Mouse (Mus musculus) heart, embryonic 15.5 days (tissue): ENCODE data around the gene Tor4a. TPM values are rescaled to one million over a fixed set of nuclear protein-coding genes. Genes with fewer than 3 reads are reported as not detected.

Experiments
- ATAC-seq: fragments of 200-750 bp; cut with Nextera tagmentation; replicated peaks from 2 replicates; pipeline ENCODE4 v1.8.0; 2017; ENCODE audit warnings: low read depth, moderate TSS enrichment; ENCODE audit not compliant: insufficient number of reproducible peaks, insufficient read depth, low FRiP score
- H3K27ac ChIP-seq: fragments of 300-500 bp; sonication (generic); 2 replicates; pipeline ENCODE4 v1.5.1; 2015; ENCODE audit warnings: mild to moderate bottlenecking, inconsistent platforms
- H3K27me3 ChIP-seq: fragments of 300-500 bp; sonication (generic); 2 replicates; pipeline ENCODE4 v1.6.1; 2015; ENCODE audit warnings: inconsistent platforms
- H3K36me3 ChIP-seq: fragments of 300-500 bp; sonication (generic); 2 replicates; pipeline ENCODE4 v1.6.1; 2015; ENCODE audit warnings: mild to moderate bottlenecking, inconsistent platforms
- H3K4me1 ChIP-seq: fragments of 300-500 bp; sonication (generic); replicated peaks from 2 replicates; pipeline ENCODE4 v1.6.1; 2015; ENCODE audit warnings: inconsistent platforms
- H3K4me2 ChIP-seq: fragments of 300-500 bp; sonication (generic); 2 replicates; pipeline ENCODE4 v1.6.1; 2015; ENCODE audit warnings: inconsistent platforms, mild to moderate bottlenecking, moderate library complexity
- H3K4me3 ChIP-seq: fragments of 300-500 bp; sonication (generic); 2 replicates; pipeline ENCODE4 v1.5.1; 2015; ENCODE audit warnings: mild to moderate bottlenecking, inconsistent platforms
- H3K9ac ChIP-seq: fragments of 300-500 bp; sonication (generic); 2 replicates; pipeline ENCODE4 v1.6.1; 2015; ENCODE audit warnings: mild to moderate bottlenecking, inconsistent platforms
- H3K9me3 ChIP-seq: fragments of 300-500 bp; sonication (generic); replicated peaks from 2 replicates; pipeline ENCODE4 v1.6.1; 2016; ENCODE audit warnings: inconsistent platforms
- WGBS: fragments of 180-500 bp; shearing (Covaris S2); methylation state at CpG from one replicate; pipeline ENCODE4 v1.1.7; 2015; ENCODE audit warnings: mixed read lengths; 5-methylcytosine and 5-hydroxymethylcytosine counted together
- polyA plus RNA-seq: library from polyadenylated mRNA; unstranded; fragments of >200 nt; fragmentation: Nextera tagmentation; extraction: Ambion mirVana; gene quantifications from 2 replicates; pipeline ENCODE4 v1.2.1, GENCODE M21; 2015

Tor4a gene
- polyA plus RNA-seq, 1 experiment from 2014 or later: 5.8 TPM

DNA sequence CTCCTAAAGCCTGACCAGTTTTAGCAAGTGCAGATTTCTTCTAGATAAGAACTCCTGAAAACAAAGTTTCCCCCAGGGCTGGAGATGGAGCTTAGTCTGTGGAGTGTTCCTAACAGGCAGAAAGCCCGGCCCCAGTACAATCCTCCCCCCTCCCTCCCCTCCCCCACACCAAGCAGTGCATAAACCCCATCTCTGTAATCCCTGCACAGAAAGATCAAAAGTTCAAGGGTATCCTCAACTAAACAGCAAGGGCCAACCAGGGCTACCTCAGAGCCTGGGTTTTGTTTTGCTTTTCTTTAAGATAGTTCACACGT lies 28.1 kb downstream of the Tor4a start:
- 24% methylated on average over 2 of the region's 2 CpGs for WGBS
- Histone ChIP-seq H3K4me1 (peaks cover 40% of the 10 kb centered on the region), H3K9me3 (no peaks in the 10 kb centered on the region), H3K4me2 (peak overlapping the region; percentile 79), H3K4me3 (peak overlapping the region; percentile 51), H3K27me3 (0 out of 2 replicates have a peak, but pooled peaks cover 6% of the 10 kb centered on the region), H3K36me3 (no peaks in the 10 kb centered on the region), H3K9ac (peak overlapping the region; percentile 58), H3K27ac (peak overlapping the region; percentile 77)
- ATAC-seq: no peak

DNA sequence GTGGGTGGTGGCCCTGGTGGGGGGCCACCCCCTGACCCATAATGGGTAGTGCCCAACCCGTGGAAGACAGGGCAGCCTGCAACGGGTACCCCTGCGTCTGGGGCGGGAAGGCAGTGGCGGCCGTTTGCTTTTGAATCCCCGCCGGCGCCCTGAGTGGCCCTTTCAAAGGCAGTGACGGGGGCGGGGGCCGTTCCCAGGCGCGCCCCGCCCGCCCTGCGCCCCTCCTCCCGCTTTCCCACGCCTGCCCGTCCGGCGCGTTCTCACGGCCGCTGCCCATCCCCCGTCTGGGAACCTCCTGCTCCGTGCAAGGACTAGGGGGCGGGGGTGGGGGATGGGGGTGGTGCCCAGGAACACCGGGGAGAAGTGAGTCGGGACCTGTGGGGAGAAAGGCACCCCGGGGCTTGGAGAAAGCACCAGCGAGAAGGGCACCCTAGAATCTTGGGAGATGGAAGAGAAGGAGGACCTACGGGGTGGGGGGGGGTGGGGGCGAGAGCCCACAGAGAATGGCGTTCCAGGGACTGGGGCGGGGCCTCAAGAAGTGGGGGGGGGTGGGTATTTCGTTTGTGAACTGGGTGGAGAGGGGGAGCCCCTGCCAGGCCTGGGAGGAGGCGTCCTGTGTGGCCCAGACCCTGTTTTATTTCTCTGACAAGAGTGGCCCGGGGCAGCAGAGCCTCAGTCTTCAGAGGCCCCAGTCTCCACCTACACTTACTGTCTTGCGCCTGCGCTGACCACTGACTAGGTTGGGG lies 28.6 kb downstream of the Tor4a start:
- H3K27ac ChIP-seq: peak overlapping the region; percentile 77
- peak; percentile 80 for ATAC-seq
- 1% methylated on average over 38 of the region's 41 CpGs for WGBS
- peaks cover 46% of the 10 kb centered on the region for H3K4me1 ChIP-seq
- H3K9ac ChIP-seq: peak overlapping the region; percentile 58
- no peaks in the 10 kb centered on the region for H3K36me3 ChIP-seq
- peak overlapping the region; percentile 51 for H3K4me3 ChIP-seq
- H3K4me2 ChIP-seq: peak overlapping the region; percentile 79
- no peaks in the 10 kb centered on the region for H3K9me3 ChIP-seq
- peaks cover 7% of the 10 kb centered on the region; the same call in 1 of the 2 replicates for H3K27me3 ChIP-seq

DNA sequence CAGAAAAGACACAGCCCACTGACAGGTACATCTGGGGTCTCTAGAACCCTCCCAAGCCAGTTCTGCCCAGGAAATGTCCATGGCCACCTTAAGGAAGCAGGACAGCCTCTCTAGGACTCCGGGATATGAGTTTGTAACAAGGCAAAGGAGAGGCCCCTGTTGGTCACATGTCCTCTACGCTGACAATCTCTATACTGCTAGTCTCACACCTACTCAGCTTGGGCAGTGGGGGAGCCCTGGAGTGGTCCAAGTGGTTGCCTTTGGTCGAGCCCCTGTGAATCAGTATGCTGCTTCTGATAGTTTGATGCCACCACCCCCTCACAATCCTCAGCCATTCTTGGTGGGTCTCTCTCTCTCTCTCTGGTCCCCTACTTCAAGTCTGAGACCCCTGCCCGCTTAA lies 29.2 kb downstream of the Tor4a start:
- Histone ChIP-seq H3K4me3 (peak overlapping the region; percentile 51), H3K27ac (peak overlapping the region; percentile 77), H3K27me3 (peaks cover 12% of the 10 kb centered on the region; the same call in 1 of the 2 replicates), H3K9me3 (no peaks in the 10 kb centered on the region), H3K36me3 (no peaks in the 10 kb centered on the region), H3K4me1 (peaks cover 52% of the 10 kb centered on the region), H3K9ac (peak overlapping the region; percentile 58), H3K4me2 (peak overlapping the region; percentile 79)
- peak; percentile 7; the same call in 1 of the 2 replicates for ATAC-seq
- 27% methylated on average over 4 of the region's 4 CpGs for WGBS

GRCm38 (mm10) chr2:25157655-25158054 lies 39.0 kb downstream of the Tor4a start:
- Histone ChIP-seq H3K4me3 (no peak overlapping the region), H3K27ac (no peak overlapping the region), H3K9ac (no peak overlapping the region), H3K9me3 (no peaks in the 10 kb centered on the region), H3K36me3 (no peaks in the 10 kb centered on the region), H3K4me1 (peaks cover 4% of the 10 kb centered on the region), H3K4me2 (no peak overlapping the region), H3K27me3 (peaks cover 6% of the 10 kb centered on the region; the same call in 1 of the 2 replicates)
- 44% methylated on average over 2 of the region's 2 CpGs for WGBS
- no peak for ATAC-seq

DNA sequence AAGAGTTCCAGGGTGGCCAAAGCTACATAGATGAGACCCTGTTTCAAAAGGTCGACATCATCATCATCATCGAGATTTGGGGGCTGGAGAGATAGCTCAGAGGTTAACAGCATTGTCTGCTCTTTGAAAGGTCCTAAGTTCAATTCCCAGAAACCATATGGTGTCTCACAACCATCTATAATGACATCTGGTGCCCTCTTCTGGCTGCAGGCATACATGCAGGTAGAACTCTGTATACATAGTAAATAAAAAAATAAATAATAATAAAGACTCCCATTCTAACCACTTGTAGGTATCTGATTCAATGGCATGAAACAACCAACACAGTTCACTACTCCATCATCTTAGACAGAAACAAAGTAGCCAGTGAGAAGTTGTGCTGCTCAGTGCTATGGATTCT lies 39.7 kb downstream of the Tor4a start:
- ATAC-seq: no peak
- Histone ChIP-seq H3K4me2 (no peak overlapping the region), H3K9ac (no peak overlapping the region), H3K27ac (no peak overlapping the region), H3K9me3 (no peaks in the 10 kb centered on the region), H3K36me3 (no peaks in the 10 kb centered on the region), H3K4me3 (no peak overlapping the region), H3K4me1 (no peaks in the 10 kb centered on the region; the same call in 1 of the 2 replicates), H3K27me3 (peaks cover under 1% of the 10 kb centered on the region; the same call in 1 of the 2 replicates)
- WGBS: 41% methylated on average over 2 of the region's 2 CpGs

- H3K9ac ChIP-seq: no peak overlapping the region
- H3K4me2 ChIP-seq: no peak overlapping the region
- WGBS: 86% methylated on average over 3 of the region's 3 CpGs
- no peaks in the 10 kb centered on the region for H3K9me3 ChIP-seq
- H3K36me3 ChIP-seq: no peaks in the 10 kb centered on the region
- H3K27ac ChIP-seq: no peak overlapping the region
- H3K4me1 ChIP-seq: no peaks in the 10 kb centered on the region; the same call in 1 of the 2 replicates
- no peak for ATAC-seq
- no peaks in the 10 kb centered on the region for H3K27me3 ChIP-seq
- H3K4me3 ChIP-seq: no peak overlapping the region
These were observed 40.5 kb downstream of the Tor4a start for GRCm38 (mm10) chr2:25156177-25156576.

DNA sequence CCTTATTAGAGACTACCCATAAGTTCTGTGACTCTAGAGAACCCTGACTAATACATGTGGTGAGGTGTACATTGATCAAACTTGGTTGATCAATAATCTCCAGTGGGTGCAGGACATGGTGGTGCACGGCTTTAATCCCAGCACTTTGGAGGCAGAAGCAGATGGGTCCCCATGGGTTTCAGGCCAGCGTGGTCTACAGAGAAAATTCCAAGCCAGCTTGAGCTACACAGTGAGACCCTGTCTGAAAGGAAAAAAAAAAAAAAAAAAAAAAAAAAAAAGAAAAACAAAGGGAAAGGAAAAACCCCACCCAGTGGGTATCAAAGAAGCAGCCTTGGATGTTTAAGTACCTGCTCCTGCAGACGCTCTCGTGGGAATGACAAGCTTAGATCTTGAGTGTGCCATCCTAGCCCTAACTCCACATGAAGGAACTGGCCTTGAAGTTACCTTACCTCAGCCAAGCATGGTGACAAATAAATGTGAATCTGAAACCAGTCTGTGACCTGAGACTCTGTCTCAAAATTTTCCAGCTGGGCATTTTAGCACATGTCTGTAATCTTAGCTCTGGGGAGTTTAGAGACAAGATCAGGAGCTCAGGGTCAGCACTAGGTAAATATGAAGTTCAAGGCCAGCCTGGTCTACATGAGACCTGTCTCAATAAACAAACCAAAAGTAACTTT lies 45.3 kb downstream of the Tor4a start:
- ATAC-seq: no peak
- no peaks in the 10 kb centered on the region for H3K9me3 ChIP-seq
- no peaks in the 10 kb centered on the region; the same call in 1 of the 2 replicates for H3K4me1 ChIP-seq
- H3K4me3 ChIP-seq: no peak overlapping the region
- no peaks in the 10 kb centered on the region for H3K27me3 ChIP-seq
- H3K36me3 ChIP-seq: no peaks in the 10 kb centered on the region
- 68% methylated on average over 4 of the region's 4 CpGs for WGBS
- H3K9ac ChIP-seq: no peak overlapping the region
- H3K4me2 ChIP-seq: no peak overlapping the region
- no peak overlapping the region for H3K27ac ChIP-seq

DNA sequence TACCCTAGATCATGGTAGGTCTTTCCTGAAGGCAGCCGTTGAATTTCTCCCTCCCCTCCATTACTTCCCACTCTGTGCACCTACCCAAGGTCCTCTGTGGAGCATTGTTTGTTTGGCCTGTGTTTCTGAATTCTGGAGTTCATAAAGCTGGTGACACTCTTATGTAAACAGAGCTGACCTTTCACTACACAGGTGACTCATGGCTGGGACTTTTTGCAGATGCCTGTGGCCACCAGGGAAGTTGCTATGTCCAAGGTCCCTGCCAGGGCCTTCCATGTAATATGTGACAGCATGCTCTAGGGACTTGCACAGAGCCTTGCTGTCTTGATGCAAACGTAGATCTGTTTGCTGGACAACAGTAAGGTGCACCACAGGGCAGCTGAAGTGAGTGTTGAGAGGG lies 47.0 kb downstream of the Tor4a start:
- no peaks in the 10 kb centered on the region for H3K27me3 ChIP-seq
- no peak for ATAC-seq
- no peaks in the 10 kb centered on the region for H3K9me3 ChIP-seq
- no peak overlapping the region for H3K4me2 ChIP-seq
- H3K4me3 ChIP-seq: no peak overlapping the region
- no peaks in the 10 kb centered on the region for H3K36me3 ChIP-seq
- H3K27ac ChIP-seq: no peak overlapping the region
- 70% methylated on average over 2 of the region's 2 CpGs for WGBS
- H3K4me1 ChIP-seq: peaks cover 9% of the 10 kb centered on the region
- H3K9ac ChIP-seq: no peak overlapping the region

DNA sequence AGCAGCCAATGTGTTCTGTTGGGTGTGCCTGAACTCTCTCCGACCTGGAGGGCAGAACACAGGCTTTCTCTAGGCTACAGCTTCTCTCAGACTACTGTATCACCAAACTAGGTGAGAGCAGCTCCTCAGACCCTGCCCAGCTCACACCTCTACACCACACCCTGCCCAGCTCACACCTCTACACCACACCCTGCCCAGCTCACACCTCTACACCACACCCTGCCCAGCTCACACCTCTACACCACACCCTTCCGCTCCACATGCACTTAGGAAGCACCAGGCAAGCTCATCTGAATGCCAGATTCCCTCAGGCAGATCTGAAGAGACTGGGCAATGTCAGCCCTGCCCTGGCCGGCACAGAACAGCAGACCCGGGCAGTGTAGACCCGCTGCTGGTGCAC lies 48.8 kb downstream of the Tor4a start:
- H3K9me3 ChIP-seq: no peaks in the 10 kb centered on the region
- no peaks in the 10 kb centered on the region for H3K36me3 ChIP-seq
- 74% methylated on average over 5 of the region's 5 CpGs for WGBS
- H3K9ac ChIP-seq: no peak overlapping the region
- no peak overlapping the region for H3K27ac ChIP-seq
- no peak overlapping the region for H3K4me2 ChIP-seq
- H3K4me3 ChIP-seq: no peak overlapping the region
- no peak for ATAC-seq
- no peaks in the 10 kb centered on the region for H3K27me3 ChIP-seq
- peaks cover 12% of the 10 kb centered on the region for H3K4me1 ChIP-seq

DNA sequence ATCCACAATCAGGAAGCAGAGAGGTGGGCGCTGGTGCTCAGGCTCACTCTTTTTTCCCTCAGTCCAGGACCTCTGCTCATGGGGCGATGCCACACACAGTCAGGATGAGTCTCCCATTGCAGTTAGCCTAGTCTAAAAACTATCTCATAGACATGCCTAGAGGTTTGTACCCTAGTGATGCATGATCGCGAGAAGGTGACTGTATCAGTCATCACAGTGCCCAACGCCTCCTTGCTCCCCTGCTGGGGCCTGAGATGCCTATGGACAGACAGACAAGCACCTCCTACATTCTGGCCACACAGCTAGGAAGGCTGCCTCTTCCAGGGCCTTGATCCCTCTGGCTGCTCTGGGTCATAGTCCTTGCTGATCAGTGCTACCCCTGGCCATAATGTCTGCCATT lies 49.3 kb downstream of the Tor4a start:
- no peak overlapping the region for H3K27ac ChIP-seq
- ATAC-seq: no peak
- 84% methylated on average over 5 of the region's 5 CpGs for WGBS
- no peak overlapping the region for H3K9ac ChIP-seq
- no peak overlapping the region for H3K4me2 ChIP-seq
- peaks cover 12% of the 10 kb centered on the region for H3K4me1 ChIP-seq
- no peaks in the 10 kb centered on the region for H3K36me3 ChIP-seq
- no peaks in the 10 kb centered on the region for H3K27me3 ChIP-seq
- no peaks in the 10 kb centered on the region for H3K9me3 ChIP-seq
- no peak overlapping the region for H3K4me3 ChIP-seq

- no peak overlapping the region for H3K9ac ChIP-seq
- 60% methylated on average over 6 of the region's 6 CpGs for WGBS
- H3K9me3 ChIP-seq: no peaks in the 10 kb centered on the region
- peaks cover 12% of the 10 kb centered on the region for H3K4me1 ChIP-seq
- no peaks in the 10 kb centered on the region for H3K36me3 ChIP-seq
- ATAC-seq: peak; percentile 42
- no peaks in the 10 kb centered on the region for H3K27me3 ChIP-seq
- H3K4me2 ChIP-seq: no peak overlapping the region
- peak overlapping the region; percentile 42; the same call in 1 of the 2 replicates for H3K27ac ChIP-seq
- no peak overlapping the region for H3K4me3 ChIP-seq
These were observed 51.3 kb downstream of the Tor4a start for GRCm38 (mm10) chr2:25145346-25145745.
